Mouse (Mus musculus): ENCODE measurements around the gene D730048I06Rik.
"Not testable (repeated sequence)": the region's sequence is repeated elsewhere in the genome, so short reads cannot be mapped to it uniquely, and the experiment has no call there.

DNA sequence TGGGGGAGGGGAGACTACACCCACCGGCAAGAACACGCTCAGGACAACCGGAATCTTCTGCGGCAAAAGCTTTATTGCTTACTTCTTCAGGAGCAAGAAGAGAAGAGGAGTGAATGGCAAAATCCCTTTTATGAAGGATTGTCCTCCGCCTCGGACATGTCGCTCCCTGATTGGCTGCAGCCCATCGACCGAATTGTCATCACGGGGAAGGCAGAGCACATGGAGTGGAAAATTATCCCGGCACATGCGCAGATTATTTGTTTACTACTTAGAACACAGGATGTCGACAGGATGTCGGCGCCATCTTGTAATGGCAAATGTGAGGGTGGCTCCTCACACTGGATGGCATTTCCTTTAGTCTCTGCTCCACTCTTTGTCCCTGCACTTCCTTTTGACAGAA is 28.0 kb upstream of the D730048I06Rik start:
- not testable (repeated sequence) for TF ChIP-seq GATA1 (IDR thresholded peaks at IDR 0.05; ENCODE audit: borderline replicate concordance, low read length); FLI1 (IDR thresholded peaks at IDR 0.05; ENCODE audit: low read length)
